Mouse (Mus musculus) hindlimb bud, embryonic 11.5 days (tissue): ENCODE data around the gene Tapbp.
"Not testable (repeated sequence)": the region's sequence is repeated elsewhere in the genome, so short reads cannot be mapped to it uniquely, and the experiment has no call there.

Experiments used
- DNase-seq: peaks from one replicate; pipeline ENCODE4 v3.0.0-alpha.2; 2012; ENCODE audit warnings: low read depth, low spot score; ENCODE audit errors: extremely low spot score

The Tapbp gene

GRCm38 (mm10) chr17:33941381-33941780 is 25.7 kb downstream of the Tapbp start:
- DNase-seq, result no peak

GRCm38 (mm10) chr17:33943454-33943853 is 27.8 kb downstream of the Tapbp start:
- DNase-seq, result no peak

- no peak for DNase-seq
Measured at GRCm38 (mm10) chr17:33947430-33948089, 31.9 kb downstream of the Tapbp start.

- no peak for DNase-seq
Measured at GRCm38 (mm10) chr17:33948090-33948904, 32.6 kb downstream of the Tapbp start.

GRCm38 (mm10) chr17:33948905-33949537 is 33.3 kb downstream of the Tapbp start:
- DNase-seq, result no peak

- no peak for DNase-seq
Measured at GRCm38 (mm10) chr17:33950131-33950625, 34.5 kb downstream of the Tapbp start.

GRCm38 (mm10) chr17:33951021-33951946 is 35.6 kb downstream of the Tapbp start, which contains the start of gene B3galt4:
Gene B3galt4, minus strand, starts transcription at chr17:33951488.
- DNase-seq, result no peak

- DNase-seq, result not testable (repeated sequence)
Measured at GRCm38 (mm10) chr17:33952015-33952414, 36.3 kb downstream of the Tapbp start.

GRCm38 (mm10) chr17:33952879-33953278 is 37.2 kb downstream of the Tapbp start:
- no peak for DNase-seq

GRCm38 (mm10) chr17:33953310-33953709 is 37.6 kb downstream of the Tapbp start:
- no peak for DNase-seq

- DNase-seq, result no peak
Measured at GRCm38 (mm10) chr17:33953961-33954565, 38.4 kb downstream of the Tapbp start.

- DNase-seq, result no peak
Measured at GRCm38 (mm10) chr17:33954646-33955554, 39.2 kb downstream of the Tapbp start.

GRCm38 (mm10) chr17:33955555-33956214 is 40.0 kb downstream of the Tapbp start, which contains the start of the genes Vps52 and Rps18:
Gene Vps52, plus strand, starts transcription at chr17:33955812.
Gene Rps18, minus strand, starts transcription at chr17:33956001.
- DNase-seq, result peak; percentile 99

- DNase-seq, result no peak
Measured at GRCm38 (mm10) chr17:33956336-33956735, 40.6 kb downstream of the Tapbp start.

GRCm38 (mm10) chr17:33957493-33957892 is 41.8 kb downstream of the Tapbp start:
- DNase-seq, result no peak

- DNase-seq, result no peak
Measured at GRCm38 (mm10) chr17:33958451-33958850, 42.8 kb downstream of the Tapbp start.

- DNase-seq, result no peak
Measured at GRCm38 (mm10) chr17:33959135-33959534, 43.4 kb downstream of the Tapbp start.

GRCm38 (mm10) chr17:33959948-33960347 is 44.2 kb downstream of the Tapbp start:
- no peak for DNase-seq
